Mouse (Mus musculus): Measurements from ENCODE around the gene Kifc1.
"Not testable (repeated sequence)": the region's sequence is repeated elsewhere in the genome, so short reads cannot be mapped to it uniquely, and the experiment has no call there.

The Kifc1 gene

DNA sequence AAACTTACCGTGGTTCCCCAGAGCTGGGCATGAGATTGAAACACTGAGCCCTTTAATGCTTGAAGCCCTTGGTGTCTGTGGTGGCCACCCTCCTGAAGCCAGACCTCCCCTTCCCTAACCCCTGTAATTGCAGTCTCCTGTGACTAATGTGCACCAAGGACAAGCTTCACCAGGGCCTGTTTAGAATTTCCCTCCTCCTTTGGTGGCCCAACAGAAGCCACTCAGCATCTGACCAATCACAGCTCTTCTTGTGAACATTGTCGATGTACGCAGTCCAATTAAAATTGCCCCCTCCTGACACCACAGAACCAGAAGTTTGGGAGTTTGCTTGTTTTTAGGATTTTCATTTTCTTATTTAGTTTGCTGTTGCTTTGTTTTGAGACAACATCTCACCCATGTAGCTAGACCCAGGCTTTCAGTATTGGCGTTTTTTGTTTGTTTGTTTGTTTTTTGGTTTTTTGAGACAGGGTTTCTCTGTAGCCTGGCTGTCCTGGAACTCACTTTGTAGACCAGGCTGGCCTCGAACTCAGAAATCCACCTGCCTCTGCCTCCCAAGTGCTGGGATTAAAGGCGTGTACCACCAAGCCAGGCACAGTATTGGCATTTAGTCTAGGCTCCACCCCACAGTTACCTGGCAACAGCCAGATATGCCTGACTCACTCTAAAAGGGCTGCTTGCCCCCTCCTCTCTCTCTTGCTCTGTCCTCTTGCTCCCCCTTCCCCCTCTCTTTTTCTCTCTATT lies 13.6 kb upstream of the Kifc1 start:
- DNase-seq (ENCODE audit: low read depth, low spot score), result not testable (repeated sequence)

DNA sequence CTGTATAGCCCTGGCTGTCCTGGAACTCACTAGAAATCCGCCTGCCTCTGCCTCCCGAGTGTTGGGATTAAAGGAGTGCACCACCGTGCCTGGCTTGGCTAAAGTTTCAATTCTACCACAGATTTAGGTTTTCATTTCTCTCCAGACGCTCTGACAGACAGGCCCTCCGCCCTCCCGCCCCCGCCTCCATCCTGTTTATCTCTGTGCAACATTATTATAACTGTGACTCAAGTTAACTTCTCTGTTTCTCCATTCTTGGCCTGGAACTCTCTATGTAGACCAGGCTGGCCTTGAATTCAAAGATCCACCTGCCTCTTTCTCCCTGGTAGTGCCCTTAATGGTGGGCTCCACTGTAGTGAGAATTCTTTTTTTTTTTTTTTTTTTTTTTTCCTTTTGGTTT lies 12.0 kb upstream of the Kifc1 start:
- DNase-seq (ENCODE audit: low read depth, low spot score), result peak; percentile 64

DNA sequence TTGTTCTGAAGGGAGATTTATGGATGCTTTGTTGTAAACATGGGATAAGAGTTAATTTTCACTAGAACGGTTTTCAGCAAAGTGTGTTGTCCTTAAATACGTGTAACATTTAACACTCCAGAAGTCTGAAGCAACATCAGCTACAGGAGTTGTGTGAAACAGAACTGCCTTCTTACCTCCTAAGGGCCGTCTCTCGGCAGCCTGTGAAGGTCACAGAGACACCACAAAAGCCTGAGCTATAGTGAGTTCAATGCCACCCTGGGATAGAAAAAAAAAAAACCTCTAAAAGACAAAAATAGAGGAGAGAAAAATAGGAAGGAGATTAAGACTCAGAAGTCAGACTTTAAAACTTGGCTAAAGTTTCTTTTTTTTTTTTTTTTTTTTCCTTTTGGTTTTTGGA lies 11.6 kb upstream of the Kifc1 start:
- DNase-seq (ENCODE audit: low read depth, low spot score), result no peak

DNA sequence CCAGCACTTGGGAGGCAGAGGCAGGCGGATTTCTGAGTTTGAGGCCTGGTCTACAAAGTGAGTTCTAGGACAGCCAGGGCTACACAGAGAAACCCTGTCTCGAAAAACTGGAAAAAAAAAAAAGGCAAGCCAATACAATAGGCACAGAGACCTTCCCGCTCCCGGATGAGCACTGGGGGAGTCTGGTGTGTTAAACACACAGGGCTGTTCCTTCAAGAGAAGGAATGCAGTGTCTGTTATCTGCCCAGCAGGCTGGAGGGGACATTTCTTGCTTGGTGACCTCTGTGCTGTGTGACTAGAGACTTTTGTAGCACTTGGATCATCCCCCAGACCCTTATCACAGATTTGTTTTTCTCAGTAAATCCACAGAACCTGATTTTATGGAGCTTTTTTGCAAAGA lies 11.2 kb upstream of the Kifc1 start:
- no peak for DNase-seq (ENCODE audit: low read depth, low spot score)

DNA sequence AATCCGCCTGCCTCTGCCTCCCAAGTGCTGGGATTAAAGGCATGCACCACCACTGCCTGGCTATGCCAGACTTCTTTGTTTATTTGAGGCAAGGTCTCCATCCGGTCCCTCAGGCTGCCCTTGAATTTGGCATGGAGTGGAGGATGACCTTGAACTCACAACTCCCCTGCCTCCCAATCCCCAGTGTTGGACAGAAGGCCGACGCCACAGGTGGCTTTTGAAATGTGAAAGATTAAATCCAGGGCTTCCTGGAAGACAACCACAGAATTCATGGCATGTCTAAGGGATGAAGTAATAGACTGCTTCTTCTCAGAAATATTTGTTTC lies 10.5 kb upstream of the Kifc1 start:
- DNase-seq (ENCODE audit: low read depth, low spot score), result no peak

DNA sequence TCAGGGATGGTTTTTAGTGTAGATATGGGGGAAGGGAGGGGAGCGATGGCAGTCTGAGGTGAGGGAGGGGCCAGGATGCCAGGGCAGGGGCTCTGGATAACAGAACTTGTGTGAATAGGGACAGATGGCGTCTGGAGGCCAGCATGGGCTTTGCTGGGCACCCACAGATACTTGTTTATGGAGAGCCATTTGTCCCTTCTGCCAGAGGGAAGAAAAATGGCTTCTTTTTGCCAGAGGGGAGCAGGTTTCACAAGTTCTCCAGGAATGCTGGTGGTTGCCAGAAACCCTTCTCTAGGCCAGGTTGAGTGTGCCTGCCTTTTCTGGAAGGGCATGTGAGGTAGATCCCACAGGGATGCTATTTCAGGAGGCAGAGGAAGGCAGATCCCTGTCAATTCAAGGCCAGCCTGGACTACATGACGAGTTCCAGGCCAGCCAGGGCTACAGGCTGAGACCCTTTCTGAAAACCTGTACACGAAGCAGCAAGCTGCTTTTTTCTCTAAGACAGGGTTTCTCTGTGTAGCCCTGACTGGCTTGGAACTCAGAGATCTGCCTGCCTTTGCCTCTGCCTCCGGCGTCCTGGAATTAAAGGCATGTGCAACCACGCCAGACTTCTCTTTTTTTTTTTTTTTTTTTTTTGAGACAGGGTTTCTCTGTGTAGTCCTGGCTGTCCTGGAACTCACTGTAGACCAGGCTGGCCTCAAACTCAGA lies 10.0 kb upstream of the Kifc1 start:
- no peak for DNase-seq (ENCODE audit: low read depth, low spot score)

DNA sequence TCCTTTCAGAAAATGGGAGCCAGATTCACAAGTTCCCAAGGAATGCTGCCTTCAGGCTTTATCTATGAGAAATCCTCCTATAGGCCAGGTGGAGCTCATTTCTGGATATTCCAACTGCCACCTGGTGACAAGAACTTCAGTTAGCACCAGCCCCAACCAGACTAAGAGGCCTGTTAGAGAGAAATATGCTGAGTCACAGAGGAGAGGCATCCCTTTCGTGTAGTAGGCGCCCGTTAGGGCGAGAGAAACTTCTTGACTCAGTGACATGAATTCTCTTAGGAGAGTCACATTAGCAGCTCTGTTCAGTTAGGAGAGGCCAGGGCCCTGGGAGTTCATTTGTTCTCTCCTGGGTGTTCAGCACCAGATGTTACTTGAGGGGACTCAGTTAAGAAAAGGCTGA lies 9.2 kb upstream of the Kifc1 start:
- DNase-seq (ENCODE audit: low read depth, low spot score), result no peak

DNA sequence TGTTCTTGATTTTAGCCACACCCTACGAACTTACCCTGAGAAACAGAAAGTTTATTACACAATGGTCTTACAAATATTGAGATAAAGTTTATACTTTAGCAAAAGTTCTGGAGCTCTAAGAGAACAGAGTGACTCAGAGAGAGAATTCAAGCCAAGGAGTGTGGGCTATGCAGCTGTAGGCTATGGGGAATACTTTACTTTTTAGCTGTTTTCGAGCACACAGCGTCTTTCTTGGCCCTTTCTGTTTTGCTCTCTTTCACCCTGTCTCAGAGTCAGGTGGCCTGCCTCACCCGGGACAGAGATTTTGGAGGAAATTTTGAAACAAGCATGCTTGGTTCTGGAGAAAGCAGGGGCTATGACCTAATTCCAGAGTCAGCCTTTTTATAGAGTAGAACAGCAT lies 7.7 kb upstream of the Kifc1 start:
- DNase-seq (ENCODE audit: low read depth, low spot score), result not testable (repeated sequence)

DNA sequence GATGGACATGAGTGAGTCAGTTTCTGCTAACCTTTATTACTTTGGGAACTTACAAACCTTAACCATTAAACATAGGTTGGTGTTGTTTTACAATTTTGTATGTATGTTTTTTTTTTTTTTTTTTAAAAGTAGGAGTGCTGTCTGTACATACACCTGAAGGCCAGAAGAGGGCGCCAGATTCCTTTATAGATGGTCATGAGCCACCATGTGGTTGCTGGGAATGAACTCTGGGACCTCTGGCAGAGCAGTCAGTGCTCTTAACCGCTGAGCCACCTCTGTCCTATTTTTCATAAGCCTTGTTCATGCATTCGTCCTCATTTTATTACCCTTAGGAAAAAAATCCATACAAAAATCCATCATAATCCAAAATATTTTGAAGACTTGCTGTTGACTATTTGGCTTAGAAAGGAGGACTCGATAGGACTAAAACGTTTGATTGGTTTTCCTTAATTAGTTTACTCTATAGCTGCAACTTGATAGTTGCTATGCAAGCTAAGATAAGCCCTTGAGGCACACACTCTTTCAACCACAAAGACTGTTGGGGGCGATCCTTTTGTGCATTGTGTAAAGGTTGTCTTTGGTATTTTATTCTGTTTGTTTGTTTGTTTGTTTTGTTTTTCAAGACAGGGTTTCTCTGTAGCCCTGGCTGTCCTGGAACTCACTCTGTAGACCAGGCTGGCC lies 6.8 kb upstream of the Kifc1 start:
- peak; percentile 85 for DNase-seq (ENCODE audit: low read depth, low spot score)

DNA sequence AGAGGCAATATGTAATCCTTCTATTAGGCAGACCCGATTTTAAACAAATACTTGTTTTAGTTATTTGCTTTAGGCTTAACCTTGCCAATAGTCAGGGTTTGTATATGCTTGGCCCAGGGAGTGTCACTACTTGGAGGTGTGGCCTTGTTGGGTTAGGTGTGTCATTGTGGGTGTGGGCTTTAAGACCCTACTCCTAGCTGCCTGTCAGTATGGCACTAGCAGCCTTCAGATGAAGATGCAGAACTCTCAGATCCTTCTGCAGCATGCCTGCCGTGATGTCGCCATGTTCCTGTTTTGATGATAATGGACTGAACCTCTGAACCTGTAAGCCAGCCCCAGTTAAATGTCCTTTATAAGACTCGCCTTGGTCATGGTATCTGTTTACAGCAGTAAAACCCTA lies 2.5 kb upstream of the Kifc1 start:
- not testable (repeated sequence) for DNase-seq (ENCODE audit: low read depth, low spot score)

DNA sequence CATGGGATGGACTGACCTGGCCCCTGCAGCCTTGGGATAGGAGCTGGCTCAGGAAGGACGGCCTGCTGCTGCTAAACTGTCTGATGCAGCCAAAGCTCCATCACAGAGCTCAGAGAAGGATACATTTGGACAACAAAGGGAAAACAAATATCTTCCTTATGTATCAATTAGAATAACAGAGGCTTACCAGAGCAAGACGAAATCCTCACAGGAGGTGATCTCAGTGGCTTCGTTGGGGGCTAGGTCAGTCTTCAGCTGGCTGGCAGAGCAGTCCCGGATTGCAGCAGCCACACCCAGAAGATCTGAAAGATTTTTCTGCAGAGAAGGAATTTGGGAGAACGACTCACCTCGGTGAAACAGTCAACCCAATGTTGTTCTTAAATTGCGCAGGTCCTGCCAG lies 2.0 kb upstream of the Kifc1 start:
- DNase-seq (ENCODE audit: low read depth, low spot score), result no peak

DNA sequence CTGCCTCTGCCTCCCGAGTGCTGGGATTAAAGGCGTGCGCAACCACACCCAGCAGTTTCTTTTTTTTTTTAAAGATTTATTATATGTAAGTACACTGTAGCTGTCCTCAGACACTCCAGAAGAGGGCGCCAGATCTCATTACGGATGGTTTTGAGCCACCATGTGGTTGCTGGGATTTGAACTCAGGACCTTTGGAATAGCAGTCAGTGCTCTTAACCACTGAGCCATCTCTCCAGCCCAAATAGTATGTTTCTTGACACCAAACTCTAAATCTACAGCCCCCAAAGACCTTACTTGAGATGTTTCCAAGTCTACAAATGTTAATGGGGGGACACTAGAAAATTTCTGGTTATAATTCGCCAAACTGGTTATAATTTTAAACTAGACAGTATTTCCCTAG lies 1.4 kb upstream of the Kifc1 start:
- not testable (repeated sequence) for DNase-seq (ENCODE audit: low read depth, low spot score)

DNA sequence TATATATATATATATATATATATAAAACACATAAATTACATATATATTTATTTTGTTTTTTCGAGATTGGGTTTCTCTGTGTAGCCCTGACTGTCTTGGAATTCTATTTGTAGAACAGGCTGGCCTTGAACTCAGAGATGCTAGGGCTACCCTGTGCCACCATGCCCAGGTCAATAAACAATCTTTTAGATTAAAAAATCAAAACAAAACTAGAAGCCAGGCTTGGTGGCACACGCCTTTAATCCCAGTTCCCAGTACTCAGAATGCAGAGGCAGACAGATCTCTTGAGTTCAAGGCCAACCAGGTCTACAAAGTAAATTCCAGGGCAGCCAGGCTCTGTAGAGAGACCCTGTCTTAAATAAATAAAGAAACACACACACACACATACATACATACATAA lies 896 bp upstream of the Kifc1 start:
- DNase-seq (ENCODE audit: low read depth, low spot score), result no peak

DNA sequence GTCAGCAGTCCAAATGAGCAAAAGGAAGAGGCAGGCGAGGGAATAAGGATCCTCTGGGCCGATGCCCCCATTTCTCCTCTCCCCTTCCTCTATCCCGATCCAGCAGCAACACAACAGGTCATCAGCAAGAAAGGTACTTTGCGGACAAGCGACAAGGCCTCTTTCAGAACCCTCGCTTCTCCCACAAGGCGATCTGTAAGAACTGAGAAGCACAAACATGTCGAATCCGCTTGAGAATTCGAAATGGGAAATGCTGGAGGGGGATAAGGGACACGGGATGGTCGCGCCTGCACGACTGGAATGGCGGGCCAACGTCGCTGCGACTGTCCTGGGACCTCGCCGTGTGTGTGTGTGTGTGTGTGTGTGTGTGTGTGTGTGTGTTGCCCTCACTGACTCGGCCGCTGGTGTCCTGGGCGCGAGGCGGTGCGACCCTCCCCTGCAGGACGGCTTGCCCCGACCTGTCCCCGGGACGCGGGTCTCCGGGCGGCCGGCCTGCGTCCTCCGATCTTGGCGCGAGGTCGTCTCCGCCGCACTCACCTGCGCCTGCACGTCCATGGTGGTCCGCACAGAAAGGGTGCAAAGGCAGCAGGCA lies 424 bp downstream of the Kifc1 start:
- DNase-seq (ENCODE audit: low read depth, low spot score), result not testable (repeated sequence)

DNA sequence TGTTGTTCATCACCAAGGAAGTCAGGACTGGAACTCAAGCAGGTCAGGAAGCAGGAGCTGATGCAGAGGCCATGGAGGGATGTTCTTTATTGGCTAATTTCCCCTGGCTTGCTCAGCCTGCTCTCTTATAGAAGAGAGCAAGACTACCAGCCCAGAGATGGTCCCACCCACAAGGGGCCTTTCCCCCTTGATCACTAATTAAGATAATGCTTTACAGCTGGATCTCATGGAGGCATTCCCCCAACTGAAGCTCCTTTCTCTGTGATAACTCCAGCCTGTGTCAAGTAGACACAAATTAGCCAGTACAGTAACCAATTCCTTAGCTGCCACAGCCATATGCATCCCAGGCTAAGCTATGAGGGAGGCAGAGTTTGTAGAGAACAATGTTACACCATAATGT lies 2.2 kb downstream of the Kifc1 start:
- DNase-seq (ENCODE audit: low read depth, low spot score), result not testable (repeated sequence)

DNA sequence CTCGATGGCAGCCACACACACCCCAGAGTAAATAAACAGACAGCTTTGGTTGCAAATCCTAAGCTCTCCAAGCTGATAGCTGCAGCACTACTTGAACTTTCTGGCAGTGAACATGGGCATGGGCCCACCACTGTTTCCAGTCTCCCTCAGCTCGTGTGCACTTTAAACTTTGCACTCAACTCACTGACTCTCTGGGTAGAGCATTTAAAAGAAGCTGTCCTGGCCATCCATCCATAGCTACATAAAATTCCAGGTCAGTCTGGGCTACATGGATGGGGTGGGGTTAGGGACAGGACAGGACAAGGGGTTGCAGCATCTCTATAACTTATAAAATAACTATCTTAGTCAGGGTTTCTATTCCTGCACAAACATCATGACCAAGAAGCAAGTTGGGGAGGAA lies 2.7 kb downstream of the Kifc1 start:
- DNase-seq (ENCODE audit: low read depth, low spot score), result not testable (repeated sequence)

DNA sequence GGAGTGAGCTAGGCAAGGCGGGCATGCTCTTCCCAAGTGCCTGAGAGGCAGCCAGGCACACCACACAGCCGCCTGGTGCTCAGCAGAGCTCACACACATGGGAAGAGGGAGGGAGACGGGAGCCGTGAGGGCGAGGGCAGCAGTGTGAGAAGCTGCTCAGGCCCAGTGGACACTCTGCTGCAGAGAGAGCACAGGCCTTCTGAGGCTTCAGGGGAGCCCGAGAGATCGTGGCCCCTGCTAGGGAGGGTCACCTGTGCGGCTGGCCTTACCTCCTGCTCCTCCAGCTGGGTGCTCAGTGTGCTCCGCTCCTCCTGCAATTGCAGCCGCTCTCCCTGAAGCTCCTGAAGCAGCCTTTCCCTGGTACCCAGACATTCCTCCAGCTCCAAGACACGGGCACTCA lies 6.1 kb downstream of the Kifc1 start:
- not testable (repeated sequence) for DNase-seq (ENCODE audit: low read depth, low spot score)

DNA sequence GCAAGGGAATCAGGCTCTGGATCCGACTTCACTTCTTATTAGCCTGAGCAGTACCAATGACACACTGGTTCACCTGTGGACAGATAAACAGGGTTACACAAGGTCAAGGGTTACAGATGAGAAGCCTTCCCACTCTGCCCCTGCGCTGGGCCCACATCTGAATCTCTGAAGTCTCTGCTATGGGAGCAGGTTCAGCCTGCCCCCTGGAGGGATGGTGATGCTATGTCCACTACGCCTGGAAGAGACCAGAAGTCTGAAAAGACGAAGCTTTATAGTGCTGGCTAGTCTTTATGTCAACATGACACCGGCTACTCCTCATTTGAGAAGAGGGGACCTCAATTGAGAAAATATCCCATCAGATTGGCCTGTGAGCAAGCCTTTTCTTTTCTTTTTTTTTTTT lies 14.7 kb downstream of the Kifc1 start:
- not testable (repeated sequence) for DNase-seq (ENCODE audit: low read depth, low spot score)

DNA sequence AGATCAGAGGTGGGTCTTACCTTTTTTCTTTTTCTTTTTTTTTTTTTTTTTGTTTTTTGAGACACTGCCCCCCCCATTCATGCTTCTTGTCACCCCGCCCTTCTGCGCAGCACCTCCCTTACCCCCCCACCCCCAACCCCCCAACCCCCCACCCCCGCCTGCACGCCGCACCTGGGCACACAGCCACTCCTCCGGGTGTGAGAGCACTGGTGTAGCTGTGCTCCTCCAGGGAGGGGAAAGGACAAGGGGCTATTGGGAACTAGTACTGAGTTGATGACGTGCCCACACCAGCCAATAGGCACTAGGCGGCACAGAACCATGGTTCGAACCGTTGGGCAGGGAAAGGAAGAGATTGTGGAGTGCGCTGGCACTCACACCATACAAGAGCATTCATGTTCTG lies 16.1 kb downstream of the Kifc1 start:
- DNase-seq (ENCODE audit: low read depth, low spot score), result no peak

DNA sequence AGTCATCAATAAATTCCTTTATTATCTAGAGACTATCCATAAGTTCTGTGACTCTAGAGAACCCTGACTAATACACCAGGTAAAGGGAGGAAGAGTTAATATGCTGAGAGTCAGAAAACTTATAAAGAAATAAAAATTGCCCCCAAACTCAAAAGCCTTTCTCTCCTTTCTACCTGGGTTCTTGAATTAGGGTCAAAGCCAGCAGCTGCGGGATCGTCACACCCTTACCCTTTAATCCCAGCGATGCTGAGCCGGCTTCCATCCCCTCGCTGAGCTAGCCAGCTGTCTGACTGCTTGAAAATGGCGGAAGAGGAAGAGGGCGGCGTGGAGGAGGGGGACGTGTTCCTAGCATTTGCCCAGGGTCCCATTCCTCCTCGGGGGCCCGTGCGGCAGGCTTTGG lies 16.9 kb downstream of the Kifc1 start, which contains the start of gene Gm7029:
Gene Gm7029, plus strand, starts transcription at position 301 of the 400 bp plus-strand sequence.
- DNase-seq (ENCODE audit: low read depth, low spot score), result not testable (repeated sequence)

DNA sequence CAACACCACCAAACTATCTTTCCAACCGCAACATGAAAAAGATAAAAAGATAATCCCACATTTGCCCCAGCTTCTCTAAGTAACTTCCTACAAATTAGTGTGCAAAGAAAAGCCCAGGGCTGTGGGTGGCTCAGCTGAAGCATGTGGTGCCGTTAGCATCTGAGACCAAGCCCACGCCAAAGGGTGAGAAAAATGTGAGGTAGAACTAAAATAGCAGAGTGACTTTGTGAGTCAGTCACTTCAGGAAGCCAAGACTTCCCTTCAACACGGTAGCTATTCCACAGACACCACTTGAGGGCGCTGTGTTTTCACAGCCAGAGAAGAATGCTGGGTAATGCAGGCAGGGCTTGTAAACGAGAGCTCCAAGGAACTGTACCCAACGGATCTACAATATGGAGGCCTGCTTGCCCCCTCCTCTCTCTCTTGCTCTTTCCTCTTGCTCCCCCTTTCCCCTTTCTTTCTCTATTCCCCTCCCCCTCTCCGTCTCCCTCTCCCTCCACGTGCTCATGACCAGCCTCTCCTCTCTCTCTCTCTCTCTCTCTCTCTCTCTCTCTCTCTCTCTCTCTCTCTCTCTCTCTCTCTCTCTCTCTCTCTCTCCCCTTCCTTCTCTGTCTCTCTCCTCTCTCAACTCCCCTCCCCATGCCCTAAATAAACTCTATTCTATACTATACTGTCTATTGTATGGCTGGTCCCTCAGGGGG lies 25.0 kb downstream of the Kifc1 start:
- peak; percentile 90 for DNase-seq (ENCODE audit: low read depth, low spot score)

DNA sequence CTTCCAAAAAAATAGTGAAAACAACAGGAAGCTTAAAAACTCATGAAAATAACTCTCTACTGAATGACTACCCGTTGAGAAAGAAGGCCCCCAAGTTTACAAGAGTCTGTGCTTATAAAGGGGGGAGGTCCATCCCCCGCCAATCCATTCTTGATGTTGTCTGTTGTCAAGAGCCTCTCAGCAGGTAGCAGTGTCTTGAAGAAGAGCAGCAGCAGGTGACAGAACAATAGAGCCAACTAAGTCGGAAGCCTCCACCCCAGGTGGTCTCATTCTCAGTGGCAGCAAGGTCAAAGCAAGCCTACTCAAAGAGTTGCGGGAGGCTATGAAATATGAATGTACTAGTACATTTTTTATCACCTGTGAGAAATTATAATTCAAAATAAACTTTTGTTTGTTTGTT lies 32.6 kb downstream of the Kifc1 start:
- no peak for DNase-seq (ENCODE audit: low read depth, low spot score)

All from CD4-positive helper T cell, adult 2 months (primary cell).